Mouse (Mus musculus) MEL (cell line): Measurements from ENCODE around the gene Bahcc1.

ENCODE experiments used
- EP300 ChIP-seq, 2 experiments: IDR thresholded peaks; 2 replicates each; pipeline ENCODE4 v1.6.1; 2011; ENCODE audit warnings: improper control_type of control experiment in 2 of 2, low read length in 2 of 2, low read depth in 1 of 2, mild to moderate bottlenecking in 1 of 2
- GATA1 ChIP-seq: IDR thresholded peaks from 2 replicates; pipeline ENCODE4 v1.6.1; 2011; ENCODE audit warnings: low read depth, low read length, improper control_type of control experiment
- KAT2A ChIP-seq: conservative IDR thresholded peaks from 2 replicates; pipeline ENCODE4 v1.6.1; 2012; ENCODE audit warnings: low read depth, low read length, improper control_type of control experiment, inconsistent platforms
- MXI1 ChIP-seq: IDR thresholded peaks from 2 replicates; pipeline ENCODE4 v1.6.1; 2011; ENCODE audit warnings: mild to moderate bottlenecking, low read depth, low read length, improper control_type of control experiment
- NELFE ChIP-seq: IDR thresholded peaks from 2 replicates; pipeline ENCODE4 v1.6.1; 2011; ENCODE audit warnings: low read depth, low read length, improper control_type of control experiment

GRCm38 (mm10) chr11:120198831-120199230, 33.9 kb upstream of the Bahcc1 start:
- TF ChIP-seq GATA1 (no peak), NELFE (no peak), KAT2A (no peak), MXI1 (no peak), EP300 (IDR thresholded peaks at IDR 0.05; ENCODE audit: low read depth in 1 of 2, low read length in 2 of 2) (no peak)
